Mouse (Mus musculus) liver, postnatal 0 days (tissue): ENCODE results near the gene Shisa7. TPM values are rescaled to one million over a fixed set of nuclear protein-coding genes. Genes with fewer than 3 reads are reported as not detected.
A peak's percentile ranks its signal among the peaks of the same experiment; 100 is the strongest.

ENCODE experiments used
- ATAC-seq: fragments of 200-750 bp; cut with Nextera tagmentation; 2 replicates; pipeline ENCODE4 v1.8.0; 2017; ENCODE audit warnings: mild to moderate bottlenecking, moderate library complexity
- DNase-seq: peaks from one replicate; pipeline ENCODE4 v3.0.0-alpha.2; 2016
- H3K27ac ChIP-seq: fragments of 300-500 bp; sonication (generic); 2 replicates; pipeline ENCODE4 v1.5.1; 2014; ENCODE audit warnings: antibody characterized with exemption, moderate library complexity, mild to moderate bottlenecking, low read depth
- H3K27me3 ChIP-seq: fragments of 300-500 bp; sonication (generic); 2 replicates; pipeline ENCODE4 v1.6.1; 2014; ENCODE audit warnings: low read length, control low read depth, mixed read lengths; ENCODE audit not compliant: insufficient read depth
- H3K36me3 ChIP-seq: fragments of 300-500 bp; sonication (generic); replicated peaks from 2 replicates; pipeline ENCODE4 v1.6.1; 2014; ENCODE audit warnings: mild to moderate bottlenecking, control low read depth, low read length, moderate library complexity, mixed read lengths; ENCODE audit not compliant: insufficient read depth
- H3K4me1 ChIP-seq: fragments of 300-500 bp; sonication (generic); 2 replicates; pipeline ENCODE4 v1.6.1; 2014; ENCODE audit warnings: antibody characterized with exemption, mild to moderate bottlenecking, control low read depth; ENCODE audit not compliant: insufficient read depth
- H3K4me2 ChIP-seq: fragments of 300-500 bp; sonication (generic); 2 replicates; pipeline ENCODE4 v1.6.1; 2014; ENCODE audit warnings: low read depth, mild to moderate bottlenecking, low read length, moderate library complexity, mixed read lengths
- H3K4me3 ChIP-seq: fragments of 300-500 bp; sonication (generic); 2 replicates; pipeline ENCODE4 v1.5.1; 2014; ENCODE audit warnings: low read depth, low read length
- H3K9ac ChIP-seq: fragments of 300-500 bp; sonication (generic); replicated peaks from 2 replicates; pipeline ENCODE4 v1.6.1; 2014; ENCODE audit warnings: mild to moderate bottlenecking, moderate library complexity
- H3K9me3 ChIP-seq: fragments of 300-500 bp; sonication (generic); 2 replicates; pipeline ENCODE4 v1.6.1; 2016; ENCODE audit warnings: mild to moderate bottlenecking, control low read depth, low read length, mixed read lengths
- CTCF ChIP-seq: sonication (generic); IDR thresholded peaks from 2 replicates; pipeline ENCODE4 v1.5.1; 2016; ENCODE audit warnings: antibody characterized with exemption, low read depth
- EP300 ChIP-seq: IDR thresholded peaks from 2 replicates; pipeline ENCODE4 v1.6.1; 2016; ENCODE audit warnings: antibody characterized with exemption, low read depth, mild to moderate bottlenecking
- WGBS: fragments of 180-500 bp; shearing (Covaris S2); extraction: QIAGEN DNeasy Blood & Tissue Kit; methylation state at CpG from one replicate; pipeline ENCODE4 v1.1.7; 2014; ENCODE audit not compliant: insufficient replicate concordance; 5-methylcytosine and 5-hydroxymethylcytosine counted together
- polyA plus RNA-seq: library from polyadenylated mRNA; unstranded; fragments of >200 nt; fragmentation: Nextera tagmentation; extraction: Ambion mirVana; gene quantifications from 2 replicates; pipeline ENCODE4 v1.2.1, GENCODE M21; 2015

Gene Shisa7
- polyA plus RNA-seq, 1 experiment from 2014 or later = not detected

DNA sequence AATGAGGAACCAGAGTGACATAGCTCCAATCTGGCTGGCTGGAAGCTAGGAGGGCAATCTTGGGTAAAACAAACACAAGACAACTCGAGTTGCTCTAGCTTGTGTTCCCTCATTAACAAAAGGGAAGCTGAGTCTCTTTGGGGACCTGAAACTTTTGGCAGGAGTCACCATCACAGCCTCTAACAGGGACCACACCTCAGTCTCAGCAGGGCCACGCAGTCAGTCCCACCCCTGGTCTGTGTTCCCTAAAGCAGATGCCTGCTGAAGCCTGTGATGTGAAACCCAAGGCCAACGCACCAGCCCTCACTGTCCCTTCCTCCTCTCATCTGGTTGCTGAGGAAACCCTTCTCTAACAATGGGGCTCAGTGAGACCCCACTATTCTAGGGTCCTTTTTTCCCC lies 62.4 kb downstream of the Shisa7 start:
- Histone ChIP-seq H3K9ac (no peak overlapping the region), H3K27me3 (peaks cover 29% of the 10 kb centered on the region), H3K4me1 (peaks cover 5% of the 10 kb centered on the region; the same call in 1 of the 2 replicates), H3K9me3 (no peaks in the 10 kb centered on the region), H3K4me3 (no peak overlapping the region), H3K27ac (no peak overlapping the region), H3K4me2 (no peak overlapping the region), H3K36me3 (0 out of 2 replicates have a peak, but pooled peaks cover 4% of the 10 kb centered on the region)
- no peak for TF ChIP-seq EP300
- no peak for TF ChIP-seq CTCF
- DNase-seq = no peak
- 44% methylated on average over 3 of the region's 3 CpGs for WGBS
- no peak for ATAC-seq

DNA sequence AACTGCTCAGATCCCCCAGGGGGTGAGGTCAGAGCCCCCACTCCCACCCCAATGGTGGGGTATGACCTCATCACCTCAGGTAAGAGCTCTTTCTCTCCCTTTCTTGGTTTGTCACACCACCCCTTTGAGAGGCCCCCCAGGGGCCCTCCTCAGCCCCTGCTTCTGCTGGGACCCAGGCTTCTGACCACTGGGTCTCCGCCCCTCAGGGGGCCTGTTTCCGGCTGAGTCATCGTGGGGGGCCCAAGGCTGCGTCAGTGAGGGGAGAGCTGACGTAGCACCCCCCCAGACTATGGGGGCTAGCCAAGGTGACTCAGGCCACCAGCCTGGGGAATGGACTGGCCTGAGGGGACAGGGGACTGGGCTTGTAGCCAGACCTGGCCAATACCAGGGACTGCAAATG lies 64.6 kb downstream of the Shisa7 start:
- Histone ChIP-seq H3K9me3 (no peaks in the 10 kb centered on the region), H3K27me3 (peaks cover 51% of the 10 kb centered on the region), H3K27ac (no peak overlapping the region), H3K9ac (no peak overlapping the region), H3K4me1 (peaks cover 9% of the 10 kb centered on the region), H3K4me3 (no peak overlapping the region), H3K4me2 (no peak overlapping the region), H3K36me3 (0 out of 2 replicates have a peak, but pooled peaks cover 4% of the 10 kb centered on the region)
- TF ChIP-seq EP300 (no peak), CTCF (no peak)
- WGBS = 17% methylated on average over 5 of the region's 5 CpGs
- ATAC-seq = no peak
- no peak for DNase-seq

DNA sequence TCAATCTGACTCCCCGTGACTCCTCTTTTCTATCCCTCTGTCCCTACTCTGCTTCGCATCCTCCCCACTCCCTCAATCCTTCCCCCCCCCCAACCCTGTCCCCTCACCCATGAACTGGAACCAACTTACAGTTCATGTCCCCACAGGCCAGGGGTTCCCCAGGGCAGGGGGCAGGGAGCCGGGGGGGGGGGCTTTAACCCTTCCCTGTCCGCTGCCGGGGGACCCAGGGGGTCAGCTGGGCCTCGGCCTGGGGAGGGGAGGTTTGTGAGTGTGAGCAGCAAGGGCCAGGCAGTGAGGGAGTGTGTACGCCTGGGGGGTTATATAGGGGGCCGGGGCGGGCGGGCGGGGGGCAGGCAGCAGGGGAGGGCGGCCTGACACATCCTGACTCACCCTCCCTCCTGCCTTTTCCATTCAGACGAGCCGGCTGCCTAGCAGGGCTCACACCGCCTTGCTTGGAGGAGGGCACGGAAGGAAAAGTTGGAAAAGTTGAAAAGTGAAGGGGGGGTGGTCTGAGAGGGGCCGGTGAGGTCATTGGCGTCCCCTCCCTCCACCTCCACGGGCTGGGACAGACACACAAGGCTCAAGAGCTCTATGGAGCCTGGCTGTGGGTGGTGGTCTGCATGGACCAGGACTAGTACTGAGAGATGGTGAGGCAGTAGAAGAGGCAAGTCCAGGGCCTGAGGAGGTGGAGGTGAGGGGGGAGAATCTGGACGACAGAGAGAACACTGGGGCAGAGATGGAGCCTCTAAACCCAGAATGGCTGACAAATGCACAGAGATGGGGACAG lies 66.5 kb downstream of the Shisa7 start:
- DNase-seq (no peak), ATAC-seq (no peak)
- H3K9ac ChIP-seq = no peak overlapping the region
- no peak overlapping the region for H3K27ac ChIP-seq
- 0 out of 2 replicates have a peak overlapping the region, but pooled peaks have one; percentile 41 for H3K4me3 ChIP-seq
- peaks cover 6% of the 10 kb centered on the region for H3K4me1 ChIP-seq
- H3K27me3 ChIP-seq = peaks cover 58% of the 10 kb centered on the region
- TF ChIP-seq EP300 (no peak), CTCF (no peak)
- WGBS = 21% methylated on average over 20 of the region's 20 CpGs
- no peak overlapping the region for H3K4me2 ChIP-seq
- H3K9me3 ChIP-seq = no peaks in the 10 kb centered on the region
- H3K36me3 ChIP-seq = no peaks in the 10 kb centered on the region

- peak; percentile 70 for DNase-seq
- H3K27me3 ChIP-seq = peaks cover 58% of the 10 kb centered on the region
- 3% methylated on average over 27 of the region's 56 CpGs for WGBS
Observed at GRCm38 (mm10) chr7:4776861-4777830, 67.3 kb downstream of the Shisa7 start.

DNA sequence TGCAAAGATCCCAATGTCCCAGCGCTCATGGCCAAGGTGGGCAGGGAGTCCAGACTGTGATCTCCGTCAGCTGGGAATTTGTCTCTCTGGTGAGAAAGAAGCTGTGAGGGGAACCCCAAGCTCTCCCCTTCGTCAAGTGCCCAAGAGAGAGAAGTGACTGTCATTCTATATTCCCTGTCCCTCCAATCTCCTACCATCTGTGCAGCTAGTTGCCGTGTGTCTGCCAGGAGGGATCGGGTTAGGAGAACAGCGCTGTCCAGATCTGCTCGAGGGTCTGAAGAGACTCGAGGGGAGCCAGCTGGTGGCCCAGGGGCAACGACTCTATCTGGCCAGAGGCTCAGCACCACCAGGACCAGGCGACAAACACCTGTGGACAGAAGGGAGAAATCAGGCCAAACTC lies 68.4 kb downstream of the Shisa7 start:
- TF ChIP-seq CTCF (no peak), EP300 (no peak)
- DNase-seq = no peak
- no peak overlapping the region for H3K9ac ChIP-seq
- H3K4me2 ChIP-seq = no peak overlapping the region
- no peaks in the 10 kb centered on the region for H3K36me3 ChIP-seq
- H3K9me3 ChIP-seq = no peaks in the 10 kb centered on the region
- no peak overlapping the region for H3K27ac ChIP-seq
- peaks cover 6% of the 10 kb centered on the region for H3K4me1 ChIP-seq
- WGBS = 44% methylated on average over 10 of the region's 10 CpGs
- H3K27me3 ChIP-seq = peaks cover 54% of the 10 kb centered on the region
- no peak for ATAC-seq
- no peak overlapping the region for H3K4me3 ChIP-seq

More at GRCm38 (mm10) chr7:4776861-4777830, 67.3 kb downstream of the Shisa7 start:
- Histone ChIP-seq H3K4me1 (peaks cover 6% of the 10 kb centered on the region), H3K4me2 (peak overlapping the region; percentile 72), H3K27ac (no peak overlapping the region), H3K9ac (peak overlapping the region; percentile 50), H3K36me3 (no peaks in the 10 kb centered on the region), H3K9me3 (no peaks in the 10 kb centered on the region), H3K4me3 (peak overlapping the region; percentile 41)
- peak; percentile 73 for ATAC-seq
- TF ChIP-seq CTCF (no peak), EP300 (no peak)

Other genes with a start within 250 kb of the Shisa7 start
- not detected in 2 replicates for gene Ptprh, start 240.7 kb downstream of the Shisa7 start, polyA plus RNA-seq
- 31.8 and 35.4 TPM in 2 replicates for gene Tmem86b, start 213.3 kb downstream of the Shisa7 start, polyA plus RNA-seq
- gene Ppp6r1, start 185.7 kb downstream of the Shisa7 start, polyA plus RNA-seq = 3.8 and 4.5 TPM in 2 replicates
- 27.6 and 33.1 TPM in 2 replicates for gene Hspbp1, start 159.6 kb downstream of the Shisa7 start, polyA plus RNA-seq
- not detected in 2 replicates for gene Brsk1, start 154.1 kb downstream of the Shisa7 start, polyA plus RNA-seq
- 0.29 and 0.34 TPM in 2 replicates for gene Tmem150b, start 119.4 kb downstream of the Shisa7 start, polyA plus RNA-seq
- 25.9 and 33.6 TPM in 2 replicates for gene Kmt5c, start 104.6 kb downstream of the Shisa7 start, polyA plus RNA-seq
- gene Cox6b2, start 91.6 kb downstream of the Shisa7 start, polyA plus RNA-seq = 63.8 and 68.7 TPM in 2 replicates
- gene Fam71e2, start 73.4 kb downstream of the Shisa7 start, polyA plus RNA-seq = not detected in 2 replicates
- 0.07 TPM in 1 of 2 replicates, not detected in the other for gene Il11, start 61.8 kb downstream of the Shisa7 start, polyA plus RNA-seq
- gene Tmem190, start 61.8 kb downstream of the Shisa7 start, polyA plus RNA-seq = 0.34 TPM in 1 of 2 replicates, not detected in the other
- 23.6 and 24.2 TPM in 2 replicates for gene Tmem238, start 55.0 kb downstream of the Shisa7 start, polyA plus RNA-seq
- gene Rpl28, start 51.8 kb downstream of the Shisa7 start, polyA plus RNA-seq = 280 and 288 TPM in 2 replicates
- 135 and 139 TPM in 2 replicates for gene Ube2s, start 32.1 kb downstream of the Shisa7 start, polyA plus RNA-seq
- gene Isoc2b, start 25.6 kb upstream of the Shisa7 start, polyA plus RNA-seq = 8.0 and 8.3 TPM in 2 replicates
- gene Isoc2a, start 32.5 kb upstream of the Shisa7 start, polyA plus RNA-seq = 2.3 and 2.4 TPM in 2 replicates
- gene Gm36210, start 61.8 kb upstream of the Shisa7 start, polyA plus RNA-seq = not detected in 2 replicates
- 0.90 and 1.0 TPM in 2 replicates for gene Zfp628, start 70.5 kb upstream of the Shisa7 start, polyA plus RNA-seq
- 0.09 and 0.20 TPM in 2 replicates for gene Nat14, start 77.3 kb upstream of the Shisa7 start, polyA plus RNA-seq
- 0.06 TPM in 2 replicates for gene Ssc5d, start 81.1 kb upstream of the Shisa7 start, polyA plus RNA-seq
- 0.09 TPM in 1 of 2 replicates, not detected in the other for gene Sbk2, start 119.7 kb upstream of the Shisa7 start, polyA plus RNA-seq
- not detected in 2 replicates for gene Sbk3, start 126.5 kb upstream of the Shisa7 start, polyA plus RNA-seq
- 3.2 and 4.0 TPM in 2 replicates for gene Zfp579, start 151.5 kb upstream of the Shisa7 start, polyA plus RNA-seq
- 9.1 and 10.4 TPM in 2 replicates for gene Zfp524, start 169.7 kb upstream of the Shisa7 start, polyA plus RNA-seq
- 9.6 and 10.1 TPM in 2 replicates for gene Fiz1, start 170.0 kb upstream of the Shisa7 start, polyA plus RNA-seq
- 1.8 and 2.1 TPM in 2 replicates for gene Gm44973, start 170.8 kb upstream of the Shisa7 start, polyA plus RNA-seq
- gene Zfp865, start 175.7 kb upstream of the Shisa7 start, polyA plus RNA-seq = 1.2 and 1.3 TPM in 2 replicates
- 0.12 TPM in 1 of 2 replicates, not detected in the other for gene Ccdc106, start 175.9 kb upstream of the Shisa7 start, polyA plus RNA-seq
- gene 4632433K11Rik, start 189.4 kb upstream of the Shisa7 start, polyA plus RNA-seq = not detected in 2 replicates
- 1.9 and 2.4 TPM in 2 replicates for gene Zfp784, start 193.8 kb upstream of the Shisa7 start, polyA plus RNA-seq
- gene Zfp580, start 206.8 kb upstream of the Shisa7 start, polyA plus RNA-seq = 3.2 and 4.4 TPM in 2 replicates
- gene U2af2, start 217.4 kb upstream of the Shisa7 start, polyA plus RNA-seq = 34.7 and 36.8 TPM in 2 replicates
- gene Epn1, start 235.5 kb upstream of the Shisa7 start, polyA plus RNA-seq = 34.7 and 38.0 TPM in 2 replicates